Mouse (Mus musculus) lung, postnatal 14 days (tissue): Measurements from ENCODE around the gene Slc36a1.
A peak's percentile ranks its signal among the peaks of the same experiment; 100 is the strongest.

Experiments
- DNase-seq: peaks from one replicate; pipeline ENCODE4 v3.0.0; 2021

Slc36a1 gene

DNA sequence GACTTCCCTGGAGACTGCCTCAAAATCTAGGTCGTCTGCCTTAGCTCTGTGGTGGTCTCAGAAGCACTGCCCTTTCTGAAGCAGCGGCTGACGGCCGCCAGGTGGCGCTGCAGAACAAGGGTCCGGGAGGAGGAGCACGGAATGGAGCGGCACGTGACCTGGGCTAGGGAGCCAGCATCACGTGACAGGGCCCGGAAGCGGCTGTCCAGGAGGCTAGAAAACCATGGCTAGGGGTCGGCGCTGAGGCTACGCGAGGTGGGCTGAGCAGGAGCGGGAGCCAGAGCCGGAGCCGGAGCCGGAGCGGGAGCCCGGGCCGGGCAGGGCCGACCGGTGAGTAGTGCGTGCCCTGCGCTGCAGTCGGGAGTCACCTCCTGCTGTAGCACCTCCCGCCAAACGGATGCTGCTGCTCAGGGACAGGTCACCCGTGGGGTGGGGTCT is at the start of gene Slc36a1:
TSS of gene Slc36a1 (plus strand) at position 192 of the 438 bp plus-strand sequence.
- DNase-seq: peak; percentile 99

- no peak for DNase-seq
Measured at GRCm38 (mm10) chr11:55154398-55155069, 49.6 kb upstream of the Slc36a1 start.

GRCm38 (mm10) chr11:55155070-55155421 is 49.1 kb upstream of the Slc36a1 start:
- peak; percentile 22 for DNase-seq

DNA sequence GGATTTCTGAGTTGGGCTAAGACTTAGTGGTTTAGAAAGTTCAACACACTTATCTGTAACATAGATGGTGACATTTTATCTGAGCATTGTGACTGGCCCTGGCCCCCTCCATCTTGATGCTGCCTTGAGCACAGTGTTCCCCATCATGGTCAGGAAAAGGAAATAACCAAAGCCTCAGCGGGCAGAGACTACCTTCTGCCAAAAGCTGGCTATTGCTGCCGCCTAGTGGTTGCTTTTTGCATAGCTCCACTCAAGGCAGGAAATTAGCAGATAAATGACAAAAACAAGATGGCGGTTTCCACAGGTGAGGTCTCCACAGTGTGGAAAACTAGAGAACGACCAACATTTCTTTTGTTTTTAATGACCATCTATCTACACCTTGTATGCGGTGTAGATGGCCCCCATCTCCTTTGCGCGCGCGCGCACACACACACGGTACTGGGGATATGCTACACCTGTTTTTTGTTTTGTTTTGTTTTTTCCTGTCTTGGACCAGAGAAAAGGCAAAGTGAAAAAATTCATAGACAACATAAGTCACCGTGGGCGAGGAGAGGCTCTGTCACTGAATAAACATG is 45.3 kb upstream of the Slc36a1 start:
- peak; percentile 88 for DNase-seq

DNA sequence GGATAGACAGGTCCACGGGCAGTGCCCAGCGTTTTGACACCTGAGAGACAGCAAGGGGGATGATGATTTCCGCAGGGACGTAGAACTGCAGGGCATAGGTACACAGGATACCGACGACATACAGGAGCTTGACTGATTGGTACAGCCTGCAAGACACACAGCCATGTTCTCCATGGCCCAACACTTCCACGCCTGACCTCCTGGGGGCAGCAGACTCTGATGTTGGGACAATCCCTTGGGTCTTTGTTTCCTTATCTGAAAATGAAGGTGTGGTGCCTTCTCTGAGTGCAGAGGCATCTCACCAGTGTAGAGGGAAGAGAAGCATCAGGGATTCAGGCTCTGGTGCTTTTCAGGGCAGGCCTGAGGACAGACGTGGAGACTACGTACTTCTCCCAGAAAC is 41.5 kb upstream of the Slc36a1 start:
- DNase-seq: peak; percentile 60

- peak; percentile 57 for DNase-seq
Measured at GRCm38 (mm10) chr11:55164723-55165122, 39.4 kb upstream of the Slc36a1 start.

- no peak for DNase-seq
Measured at GRCm38 (mm10) chr11:55165748-55166147, 38.4 kb upstream of the Slc36a1 start.

DNA sequence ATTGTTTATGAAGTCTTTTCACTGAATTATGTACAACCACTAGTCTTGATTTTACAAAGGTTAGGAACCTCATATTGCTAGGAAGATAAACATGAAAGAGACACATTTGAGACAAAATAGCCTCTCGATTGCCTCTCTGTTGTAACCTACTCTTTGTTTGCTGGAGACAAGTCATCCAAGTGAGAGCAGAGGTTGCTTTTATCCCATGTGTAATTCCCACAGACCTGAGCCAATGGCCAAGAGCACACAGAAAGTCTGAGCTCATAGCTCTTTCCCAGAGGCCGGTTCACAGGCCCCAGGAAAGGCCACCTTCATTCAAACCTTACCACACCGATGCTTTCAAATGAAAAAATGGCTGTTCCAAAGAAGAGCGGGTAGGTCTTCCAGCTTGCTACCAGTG is 35.6 kb upstream of the Slc36a1 start:
- DNase-seq: no peak

DNA sequence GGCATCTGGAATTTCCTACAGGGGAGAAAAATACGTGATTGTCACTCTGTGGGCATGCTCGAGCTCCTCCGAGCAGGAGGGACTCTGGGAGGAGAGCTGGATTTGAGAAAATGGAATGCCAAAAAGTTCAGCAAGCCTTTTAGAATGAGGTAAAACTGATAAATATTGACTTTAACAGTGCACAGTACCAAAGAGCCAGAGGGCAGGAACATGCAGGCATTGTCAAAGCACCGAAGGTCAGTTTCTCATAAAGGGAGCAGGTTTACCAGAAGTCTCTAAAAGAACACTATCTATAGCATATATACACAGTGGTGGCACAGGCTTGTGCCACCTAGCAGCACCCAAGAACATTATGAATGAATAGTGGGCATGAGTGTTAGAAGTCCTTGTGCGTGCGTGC is 35.2 kb upstream of the Slc36a1 start:
- DNase-seq: no peak

- no peak for DNase-seq
Measured at GRCm38 (mm10) chr11:55170501-55170900, 33.6 kb upstream of the Slc36a1 start.

DNA sequence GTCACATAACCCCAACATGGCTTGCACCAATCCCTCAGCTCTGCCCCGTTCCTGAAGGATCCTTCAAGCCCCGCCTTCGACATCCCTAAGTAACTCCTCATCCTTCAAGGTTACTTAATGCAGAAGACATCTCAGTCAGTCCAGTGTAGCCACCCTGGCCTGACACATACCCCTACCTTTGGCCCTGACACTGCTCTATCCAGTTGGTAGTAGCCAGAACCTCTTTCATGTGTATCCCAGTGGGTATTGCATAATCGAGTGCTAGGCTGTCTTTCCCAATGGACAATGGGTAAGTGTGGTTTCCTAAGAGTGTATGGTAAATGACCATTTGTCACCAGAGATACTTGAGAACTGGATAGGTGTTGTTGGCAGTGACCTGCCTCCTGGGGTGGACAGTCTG is 25.3 kb upstream of the Slc36a1 start:
- DNase-seq: no peak

DNA sequence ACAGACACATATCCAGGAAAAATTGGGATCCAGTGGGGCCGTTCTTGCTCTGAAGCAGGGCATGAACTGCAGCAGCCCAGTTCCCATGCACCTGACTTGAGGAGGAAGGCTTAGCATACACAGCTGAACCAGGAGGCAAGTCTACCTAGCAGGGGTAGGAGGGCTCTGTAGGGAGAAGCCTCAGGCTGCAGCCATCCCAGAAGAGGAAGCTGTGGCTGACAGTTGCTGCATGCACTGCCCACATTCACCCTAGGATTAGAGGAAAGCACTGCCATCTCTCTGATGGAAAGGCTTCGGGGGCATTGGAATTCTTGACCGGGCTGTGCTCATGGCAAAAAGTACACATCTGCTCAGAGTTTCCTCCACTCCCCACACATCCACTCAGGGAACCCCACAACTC is 24.3 kb upstream of the Slc36a1 start:
- no peak for DNase-seq

DNA sequence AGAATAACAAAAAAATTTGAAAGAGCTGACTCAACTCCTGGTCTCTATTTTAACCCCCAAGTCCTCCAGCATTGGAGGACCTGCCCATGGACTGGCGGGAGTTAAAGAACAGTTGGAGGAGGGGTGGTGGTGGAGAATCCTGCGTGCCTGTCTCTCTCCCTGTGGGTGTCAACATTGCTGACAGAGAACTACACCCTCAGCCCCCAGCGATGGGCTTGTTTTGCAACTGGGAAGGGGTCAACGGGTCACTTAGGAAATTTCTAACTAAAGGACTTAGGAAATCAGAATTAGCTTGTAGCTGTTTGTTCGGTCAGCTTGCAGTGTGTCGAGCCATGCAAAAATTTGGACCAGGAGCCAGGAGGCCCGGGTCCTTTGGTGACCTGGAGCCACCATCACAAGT is 21.0 kb upstream of the Slc36a1 start:
- DNase-seq: peak; percentile 39

DNA sequence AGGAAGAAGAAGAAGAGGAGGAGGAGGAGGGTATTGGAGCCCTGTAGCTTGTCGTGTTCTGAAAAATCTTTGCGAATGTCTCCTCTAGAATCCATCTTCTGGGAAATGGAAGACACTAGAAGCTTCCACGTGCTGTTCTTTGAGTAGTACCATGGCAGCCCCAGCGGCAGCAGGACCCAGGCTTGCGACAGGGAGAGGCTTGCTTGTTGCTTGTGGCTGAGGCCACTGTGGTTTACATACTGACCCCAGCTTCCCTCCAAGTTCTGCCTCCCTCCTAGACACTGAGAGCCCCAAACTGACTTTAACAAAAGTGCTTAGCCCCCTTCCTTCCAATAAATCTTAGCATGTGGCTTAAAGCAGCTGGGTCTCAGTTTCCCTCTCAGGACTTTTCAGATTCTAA is 19.9 kb upstream of the Slc36a1 start:
- DNase-seq: no peak

DNA sequence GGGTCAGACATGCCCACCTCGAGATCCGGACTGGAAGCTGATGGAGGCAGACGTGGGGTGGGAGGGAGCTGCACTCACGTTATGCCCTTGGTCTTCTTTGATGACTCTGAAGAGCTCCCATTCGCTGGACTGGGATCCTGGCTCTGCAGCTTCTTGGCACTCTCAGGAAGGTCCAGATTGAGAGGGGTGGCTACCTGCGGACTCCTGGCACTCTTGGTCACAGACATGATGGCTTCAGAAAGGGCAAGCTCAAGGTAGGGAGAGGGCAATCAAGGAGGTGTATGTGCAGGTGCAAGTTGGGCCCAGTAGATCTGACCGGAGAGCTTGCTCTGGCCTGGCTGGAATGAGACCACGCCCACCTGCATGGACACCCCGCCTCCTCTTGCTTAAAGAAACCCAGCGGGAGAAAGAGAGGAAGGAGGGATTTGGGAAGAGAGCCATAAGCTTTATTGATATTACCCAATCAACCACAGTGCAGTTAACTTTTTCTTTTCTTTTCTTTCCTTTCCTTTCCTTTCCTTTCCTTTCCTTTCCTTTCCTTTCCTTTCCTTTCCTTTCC is 19.3 kb upstream of the Slc36a1 start, which contains the start of gene Slc36a2:
TSS of gene Slc36a2 (minus strand) at position 345 of the 559 bp plus-strand sequence.
- peak; percentile 52 for DNase-seq

DNA sequence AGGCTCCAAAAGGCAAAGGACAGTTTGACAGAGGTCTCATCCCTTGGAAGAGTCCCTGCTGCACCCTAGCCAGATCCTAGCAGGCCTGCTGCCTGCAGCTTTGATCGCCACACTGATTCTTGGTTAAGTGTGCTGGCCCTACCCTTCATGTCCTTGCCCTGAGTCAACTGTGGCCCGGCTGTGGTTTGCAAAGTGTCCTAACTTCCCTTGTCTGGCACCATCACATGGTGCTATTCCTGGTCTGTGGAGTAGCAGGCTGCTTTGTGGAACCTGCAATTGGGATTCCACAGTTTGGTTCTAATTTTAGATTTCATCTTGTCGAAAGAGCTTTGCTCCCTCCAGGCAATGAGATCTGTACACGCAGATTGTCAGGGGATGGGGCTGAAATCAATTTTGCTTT is 16.9 kb upstream of the Slc36a1 start:
- DNase-seq: no peak

DNA sequence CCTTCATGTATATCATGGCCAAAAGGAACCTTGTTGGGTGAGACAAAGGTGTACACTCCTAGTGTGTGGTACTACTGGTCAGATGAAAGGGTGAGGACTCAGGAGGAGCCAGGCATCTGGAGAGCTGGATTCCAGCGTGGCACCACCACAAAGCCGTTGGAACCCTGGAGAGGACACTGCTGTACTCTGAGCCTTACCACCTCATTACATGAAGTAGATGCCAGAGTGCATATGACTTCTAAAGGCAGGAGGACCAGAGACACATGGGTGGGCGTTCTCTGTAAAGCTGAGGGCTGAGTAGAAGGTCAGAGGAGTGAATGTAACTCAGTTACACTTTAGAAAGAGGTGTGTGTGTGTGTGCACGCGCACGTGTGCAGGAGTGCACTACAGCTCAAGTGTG is 16.4 kb upstream of the Slc36a1 start:
- DNase-seq: no peak

DNA sequence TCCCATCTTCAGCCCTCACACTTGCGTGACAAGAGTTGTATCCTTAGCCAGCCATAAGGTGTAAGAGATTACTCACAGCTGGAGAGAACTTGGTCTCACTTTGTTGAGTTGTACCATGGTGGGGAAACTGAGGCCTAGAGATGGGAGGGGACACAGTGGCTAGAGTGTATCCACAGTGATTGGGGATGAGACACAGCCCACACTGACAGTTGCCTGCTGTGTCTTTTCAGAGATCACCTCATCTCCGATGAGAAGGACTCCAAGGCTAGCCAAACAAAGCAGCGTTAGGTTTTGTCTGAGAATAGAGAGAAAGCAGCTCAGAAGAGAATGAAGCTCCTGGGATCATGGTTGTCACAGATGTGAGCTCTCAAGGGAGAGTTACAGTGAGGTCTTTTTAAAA is 13.9 kb upstream of the Slc36a1 start:
- DNase-seq: peak; percentile 63

- no peak for DNase-seq
Measured at GRCm38 (mm10) chr11:55197086-55197485, 7.1 kb upstream of the Slc36a1 start.

- DNase-seq: no peak
Measured at GRCm38 (mm10) chr11:55197740-55198510, 6.2 kb upstream of the Slc36a1 start.

DNA sequence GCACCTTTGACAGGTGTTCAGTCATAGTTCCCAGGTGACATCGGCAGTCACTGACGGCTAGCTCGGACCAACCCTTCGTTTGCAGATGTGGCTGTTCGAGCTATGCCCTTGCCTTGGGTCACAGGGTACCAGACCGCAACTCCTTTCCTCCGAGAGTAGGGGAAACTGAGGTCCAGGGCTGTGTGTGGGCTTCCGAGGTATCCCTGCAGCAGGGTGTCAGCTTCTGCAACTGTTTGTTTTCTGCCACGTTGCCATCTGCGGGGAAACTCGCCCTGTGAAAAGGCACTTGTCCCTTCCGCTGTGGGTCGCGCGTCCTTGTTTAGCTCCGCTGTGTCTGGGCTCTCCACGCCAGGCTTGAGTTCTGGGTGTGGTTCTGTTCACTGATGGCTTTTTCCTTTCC is 452 bp downstream of the Slc36a1 start:
- DNase-seq: peak; percentile 39

DNA sequence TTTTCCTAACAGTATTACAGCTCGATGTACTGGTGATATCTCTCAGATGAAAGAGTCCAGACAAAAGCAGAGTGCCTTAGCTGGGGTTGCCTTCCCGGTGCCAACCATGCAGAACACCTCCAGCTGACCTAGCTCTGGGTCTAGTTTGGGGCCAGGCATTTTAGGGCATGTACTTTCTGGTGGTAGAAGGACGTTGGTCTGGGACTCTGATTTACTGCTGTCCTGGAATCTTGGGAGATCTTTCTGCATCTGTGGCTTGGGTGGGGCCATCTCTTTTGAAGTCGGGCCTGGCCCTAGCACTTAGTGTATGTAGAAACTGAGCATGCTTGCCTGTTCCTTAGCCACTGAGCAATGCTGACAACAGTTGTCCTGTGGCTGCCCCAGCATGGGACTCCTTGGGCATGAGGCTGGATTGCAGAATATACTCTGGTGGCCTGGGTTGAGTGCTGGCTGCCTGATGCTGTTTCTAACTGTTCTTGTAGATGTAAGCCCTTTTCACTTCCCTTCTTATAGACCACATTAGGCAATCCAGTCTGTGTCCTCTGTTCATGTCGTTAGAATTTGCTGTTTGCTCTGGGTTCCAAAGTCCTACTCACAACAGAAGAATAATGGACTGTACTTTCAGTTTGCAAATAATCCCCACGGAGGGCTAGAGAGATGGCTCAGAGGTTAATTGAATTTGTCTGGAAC is 4.0 kb downstream of the Slc36a1 start:
- no peak for DNase-seq

DNA sequence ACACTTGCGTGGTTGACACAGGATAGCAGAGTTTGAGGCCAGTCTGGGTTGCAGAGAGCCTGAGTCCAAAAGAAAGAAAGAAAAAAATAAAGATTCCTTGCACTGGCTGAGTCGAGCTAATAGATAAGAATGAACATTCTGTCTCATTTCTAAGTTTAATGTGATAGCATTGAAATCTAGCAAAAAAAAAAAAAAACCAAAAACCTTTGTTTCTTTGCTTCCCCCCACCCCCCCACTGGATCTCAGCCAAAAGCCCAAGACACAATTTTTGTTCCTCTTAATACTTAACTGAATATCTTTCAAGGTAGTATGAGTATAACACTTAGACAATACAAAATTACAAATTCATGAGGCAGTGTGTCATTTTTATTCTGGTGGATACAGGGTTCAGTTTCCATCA is 4.9 kb downstream of the Slc36a1 start:
- no peak for DNase-seq
